ENCODE assay signal across 7 mouse cellular contexts in the genomic region with DNA sequence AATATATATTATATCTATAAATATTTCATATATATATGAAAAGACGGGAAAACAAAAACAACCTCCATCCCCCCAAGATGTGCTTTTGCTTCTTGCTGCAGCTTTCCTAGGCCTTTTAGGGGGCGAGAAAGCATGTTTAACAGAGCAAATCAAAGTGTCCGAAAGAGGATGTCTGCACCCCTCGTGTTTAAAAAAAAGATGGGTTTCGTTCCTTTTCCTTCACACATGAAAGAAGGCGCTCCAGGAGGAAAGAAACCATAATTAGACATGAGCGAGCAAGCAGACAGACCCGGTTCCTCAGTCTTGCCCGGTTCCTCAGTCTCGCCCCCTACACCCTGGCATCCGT. TPM values are rescaled to one million over a fixed set of nuclear protein-coding genes. Genes with fewer than 3 reads are reported as not detected.
DNase-seq lines count a peak whose midpoint lies in the region; ATAC-seq and TF ChIP-seq lines count a peak whose summit lies in the region.

No protein-coding gene starts in this region.

- no peaks in the 10 kb centered on the region for H3K27me3 ChIP-seq in embryonic facial prominence, embryonic 15.5 days
- H3K27me3 ChIP-seq in limb, embryonic 10.5 days (ENCODE audit: low read depth, poor library complexity, severe bottlenecking) = no peaks in the 10 kb centered on the region
- no peaks in the 10 kb centered on the region for H3K27me3 ChIP-seq in neural tube, embryonic 15.5 days (replicated peaks)

- TF ChIP-seq POLR2A in lung, adult 2 months (IDR thresholded peaks at IDR 0.05; ENCODE audit: borderline replicate concordance, extremely low read depth, low read depth, low read length) = no peak

- H3K4me1 ChIP-seq in lung, adult 2 months (ENCODE audit: control insufficient read depth, insufficient read depth, low read length) = no peaks in the 10 kb centered on the region; the same call in none of the 2 replicates
- H3K4me1 ChIP-seq in embryonic facial prominence, embryonic 15.5 days = peaks cover 5% of the 10 kb centered on the region; the same call in 1 of the 2 replicates
- H3K4me1 ChIP-seq in limb, embryonic 10.5 days = peaks cover 6% of the 10 kb centered on the region
- H3K4me1 ChIP-seq in neural tube, embryonic 15.5 days = peaks cover 20% of the 10 kb centered on the region

- peak overlapping the region; percentile 86; the same call in 1 of the 2 replicates for H3K9ac ChIP-seq in embryonic facial prominence, embryonic 15.5 days
- H3K9ac ChIP-seq in neural tube, embryonic 15.5 days (replicated peaks) = peak overlapping the region; percentile 45

- 2% methylated on average over 11 of the region's 11 CpGs for WGBS in lung, adult 2 months
- 2% methylated on average over 11 of the region's 11 CpGs for WGBS in embryonic facial prominence, embryonic 15.5 days
- 6% methylated on average over 11 of the region's 11 CpGs for WGBS in limb, embryonic 10.5 days
- 4% methylated on average over 11 of the region's 11 CpGs for WGBS in neural tube, embryonic 15.5 days

- no peak for ATAC-seq in embryonic facial prominence, embryonic 15.5 days (ENCODE audit: insufficient number of reproducible peaks, low FRiP score, low TSS enrichment, low read depth)
- no peak for ATAC-seq in neural tube, embryonic 15.5 days (ENCODE audit: low FRiP score)

- H3K4me2 ChIP-seq in embryonic facial prominence, embryonic 15.5 days (replicated peaks) = peak overlapping the region; percentile 50
- H3K4me2 ChIP-seq in neural tube, embryonic 15.5 days = peak overlapping the region; percentile 54

- TF ChIP-seq CTCF in lung, adult 2 months (IDR thresholded peaks at IDR 0.05; ENCODE audit: insufficient read depth, low read length) = no peak

- peak overlapping the region; percentile 94 for H3K27ac ChIP-seq in embryonic facial prominence, embryonic 15.5 days (replicated peaks)
- peak overlapping the region; percentile 97 for H3K27ac ChIP-seq in limb, embryonic 10.5 days
- peak overlapping the region; percentile 99 for H3K27ac ChIP-seq in neural tube, embryonic 15.5 days (replicated peaks)

- no peaks in the 10 kb centered on the region for H3K9me3 ChIP-seq in embryonic facial prominence, embryonic 15.5 days (replicated peaks)
- H3K9me3 ChIP-seq in limb, embryonic 10.5 days (replicated peaks) = no peaks in the 10 kb centered on the region
- H3K9me3 ChIP-seq in neural tube, embryonic 15.5 days (replicated peaks) = no peaks in the 10 kb centered on the region

- DNase-seq in lung, adult 2 months = no peak
- DNase-seq in lung, postnatal 36 days = no peak
- no peak for DNase-seq in limb, embryonic 10.5 days (ENCODE audit: low spot score)
- no peak for DNase-seq in adipocyte (ENCODE audit: low spot score)
- no peak for DNase-seq in left cerebral cortex, adult 9 months (ENCODE audit: low spot score in 2 of 2)

- H3K36me3 ChIP-seq in embryonic facial prominence, embryonic 15.5 days = no peaks in the 10 kb centered on the region
- H3K36me3 ChIP-seq in limb, embryonic 10.5 days = peaks cover 10% of the 10 kb centered on the region
- H3K36me3 ChIP-seq in neural tube, embryonic 15.5 days = peaks cover 5% of the 10 kb centered on the region; the same call in 1 of the 2 replicates

- peak overlapping the region; percentile 76 for H3K4me3 ChIP-seq in lung, adult 2 months (replicated peaks; ENCODE audit: extremely low read depth, low read depth, low read length)
- H3K4me3 ChIP-seq in embryonic facial prominence, embryonic 15.5 days (replicated peaks) = peak overlapping the region; percentile 81
- peak overlapping the region; percentile 75 for H3K4me3 ChIP-seq in limb, embryonic 10.5 days
- H3K4me3 ChIP-seq in neural tube, embryonic 15.5 days (replicated peaks) = peak overlapping the region; percentile 97

RNA-seq across cellular contexts. Expression of gene Ccdc88a, which starts 0.4 kb away (rescaled TPM):
- 2.0 and 2.3 TPM in 2 replicates for polyA plus RNA-seq in lung, adult 2 months (2012; rRNA removed)
- 38.1 and 40.4 TPM in 2 replicates for polyA plus RNA-seq in embryonic facial prominence, embryonic 15.5 days (2015; fragmentation: Nextera tagmentation; extraction: Ambion mirVana)
- 29.4 and 36.4 TPM in 2 replicates for polyA plus RNA-seq in limb, embryonic 10.5 days (2016; fragmentation: Nextera tagmentation; extraction: Ambion mirVana)
- 79.9 and 88.8 TPM in 2 replicates for polyA plus RNA-seq in neural tube, embryonic 15.5 days (2015; fragmentation: Nextera tagmentation; extraction: Ambion mirVana)
